Mouse (Mus musculus) myocyte (in vitro differentiated cells): ENCODE measurements around the gene Nav3. TPM values are rescaled to one million over a fixed set of nuclear protein-coding genes. Genes with fewer than 3 reads are reported as not detected.

Experiments
- H3K27me3 ChIP-seq: one replicate; pipeline ENCODE4 v1.6.1; 2011; ENCODE audit not compliant: control insufficient read depth, insufficient read depth, insufficient read length
- H3K36me3 ChIP-seq: one replicate; pipeline ENCODE4 v1.6.1; 2011; ENCODE audit not compliant: control insufficient read depth, insufficient read depth
- H3K4me2 ChIP-seq: one replicate; pipeline ENCODE4 v1.6.1; 2011; ENCODE audit warnings: low read depth, control low read depth
- H3K4me3 ChIP-seq: one replicate; pipeline ENCODE4 v1.5.1; 2011; ENCODE audit warnings: mild to moderate bottlenecking, control low read depth, moderate library complexity
- H3K79me2 ChIP-seq: one replicate; pipeline ENCODE4 v1.6.1; 2011; ENCODE audit not compliant: control insufficient read depth, insufficient read depth
- H3ac ChIP-seq: one replicate; pipeline ENCODE4 v1.6.1; 2011; ENCODE audit not compliant: control insufficient read depth, insufficient read length
- CEBPB ChIP-seq: IDR thresholded peaks from 2 replicates; pipeline ENCODE4 v1.6.1; 2011; ENCODE audit warnings: mild to moderate bottlenecking, moderate library complexity; ENCODE audit not compliant: poor library complexity, insufficient read depth, severe bottlenecking
- E2F4 ChIP-seq: IDR thresholded peaks from one replicate; pipeline ENCODE4 v1.6.1; 2011; ENCODE audit warnings: mild to moderate bottlenecking, control low read depth, moderate library complexity; ENCODE audit not compliant: insufficient read depth
- MAX ChIP-seq: IDR thresholded peaks from one replicate; pipeline ENCODE4 v1.6.1; 2011; ENCODE audit warnings: low read depth, mild to moderate bottlenecking, control low read depth
- MYOD1 ChIP-seq, 3 experiments: IDR thresholded peaks; one replicate each; pipeline ENCODE4 v1.6.1; 2011; ENCODE audit warnings: control low read depth in 2 of 3, low read depth in 2 of 3, mild to moderate bottlenecking in 2 of 3, moderate library complexity in 1 of 3; ENCODE audit not compliant: insufficient read length in 2 of 3, control insufficient read depth in 1 of 3
- MYOG ChIP-seq, 3 experiments: IDR thresholded peaks; one replicate each; pipeline ENCODE4 v1.6.1; 2011; ENCODE audit warnings: control low read depth in 2 of 3, low read depth in 2 of 3, mild to moderate bottlenecking in 2 of 3; ENCODE audit not compliant: insufficient read length in 2 of 3, control insufficient read depth in 1 of 3, insufficient read depth in 1 of 3
- POLR2A ChIP-seq: IDR thresholded peaks from one replicate; pipeline ENCODE4 v1.6.1; 2011; ENCODE audit warnings: low read depth, mild to moderate bottlenecking, control low read depth, moderate library complexity; ENCODE audit not compliant: insufficient read length
- POLR2AphosphoS2 ChIP-seq: IDR thresholded peaks from one replicate; pipeline ENCODE4 v1.6.1; 2011; ENCODE audit warnings: low read depth, control low read depth; ENCODE audit not compliant: insufficient read length
- REST ChIP-seq: IDR thresholded peaks from one replicate; pipeline ENCODE4 v1.6.1; 2011; ENCODE audit warnings: mild to moderate bottlenecking, control low read depth, moderate library complexity; ENCODE audit not compliant: insufficient read depth, insufficient read length
- SRF ChIP-seq: IDR thresholded peaks from one replicate; pipeline ENCODE4 v1.6.1; 2011; ENCODE audit warnings: low read depth; ENCODE audit not compliant: control insufficient read depth, insufficient read length
- TCF12 ChIP-seq: IDR thresholded peaks from one replicate; pipeline ENCODE4 v1.6.1; 2011; ENCODE audit warnings: mild to moderate bottlenecking, control low read depth; ENCODE audit not compliant: poor library complexity, insufficient read depth, severe bottlenecking
- TCF3 ChIP-seq: IDR thresholded peaks from one replicate; pipeline ENCODE4 v1.6.1; 2011; ENCODE audit warnings: low read depth, control low read depth; ENCODE audit not compliant: insufficient read length
- USF1 ChIP-seq: IDR thresholded peaks from one replicate; pipeline ENCODE4 v1.6.1; 2011; ENCODE audit warnings: low read depth, mild to moderate bottlenecking, control low read depth, moderate library complexity
- polyA plus RNA-seq: library from polyadenylated mRNA; unstranded; fragments of >200 nt; fragmentation: generic; extraction: Trizol; gene quantifications from one replicate; pipeline ENCODE4 v1.2.1, GENCODE M21; 2012; ENCODE audit warnings: missing spikeins

Gene Nav3
- polyA plus RNA-seq, 1 experiment: 2.9 TPM

DNA sequence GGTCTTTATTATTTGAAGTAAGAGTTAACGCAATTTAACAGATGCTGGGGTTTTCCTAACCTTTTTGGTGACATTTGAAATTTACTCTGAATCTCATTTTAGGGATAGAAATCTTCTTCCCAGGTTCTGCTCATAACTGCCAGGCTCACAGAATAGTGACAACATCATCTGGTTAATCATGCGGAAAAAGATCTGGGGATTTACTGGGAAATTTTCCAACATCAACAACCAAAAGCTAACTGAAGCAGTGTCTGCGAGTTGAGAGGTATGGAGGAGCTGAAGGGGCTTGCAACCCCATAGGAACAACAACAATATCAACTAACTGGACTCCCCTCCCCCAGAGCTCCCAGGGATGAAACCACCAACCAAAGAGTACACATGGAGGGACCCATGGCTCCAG lies 505.7 kb downstream of the Nav3 start:
- Histone ChIP-seq H3K4me2 (no peak overlapping the region), H3K36me3 (no peaks in the 10 kb centered on the region), H3K27me3 (no peaks in the 10 kb centered on the region), H3ac (no peak overlapping the region), H3K79me2 (no peaks in the 10 kb centered on the region), H3K4me3 (no peak overlapping the region)
- no peak for TF ChIP-seq E2F4
- TF ChIP-seq POLR2A: no peak
- TF ChIP-seq MYOD1 (IDR thresholded peaks at IDR 0.05; ENCODE audit: control insufficient read depth in 1 of 3, insufficient read length in 2 of 3, low read depth in 2 of 3): no peak
- no peak for TF ChIP-seq CEBPB
- TF ChIP-seq SRF: no peak
- TF ChIP-seq USF1: no peak
- no peak for TF ChIP-seq REST
- TF ChIP-seq TCF12: no peak
- no peak for TF ChIP-seq TCF3
- no peak for TF ChIP-seq MAX
- TF ChIP-seq POLR2AphosphoS2: no peak
- TF ChIP-seq MYOG (IDR thresholded peaks at IDR 0.05; ENCODE audit: control insufficient read depth in 1 of 3, insufficient read depth in 1 of 3, insufficient read length in 2 of 3, low read depth in 2 of 3): no peak

DNA sequence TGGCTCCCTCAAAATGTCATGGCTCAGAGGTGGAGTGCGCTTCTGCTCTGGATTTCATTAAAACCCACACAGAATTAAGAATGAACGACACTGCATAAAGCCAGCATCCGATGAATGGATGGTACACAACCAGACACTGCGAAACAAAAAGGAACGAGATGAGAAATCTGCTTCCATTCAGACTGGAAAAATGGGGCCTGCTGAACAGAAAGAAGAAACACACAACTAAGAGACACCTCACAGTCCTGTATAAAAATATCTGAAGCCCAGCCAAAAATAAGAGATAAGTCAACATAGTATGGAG lies 526.7 kb downstream of the Nav3 start:
- Histone ChIP-seq H3K27me3 (no peaks in the 10 kb centered on the region), H3K4me3 (no peak overlapping the region), H3ac (no peak overlapping the region), H3K4me2 (no peak overlapping the region), H3K79me2 (no peaks in the 10 kb centered on the region), H3K36me3 (no peaks in the 10 kb centered on the region)
- no peak for TF ChIP-seq TCF3
- no peak for TF ChIP-seq USF1
- no peak for TF ChIP-seq MAX
- TF ChIP-seq REST: no peak
- no peak for TF ChIP-seq POLR2AphosphoS2
- no peak for TF ChIP-seq CEBPB
- no peak for TF ChIP-seq E2F4
- no peak for TF ChIP-seq MYOD1 (IDR thresholded peaks at IDR 0.05; ENCODE audit: control insufficient read depth in 1 of 3, insufficient read length in 2 of 3, low read depth in 2 of 3)
- TF ChIP-seq SRF: no peak
- no peak for TF ChIP-seq MYOG (IDR thresholded peaks at IDR 0.05; ENCODE audit: control insufficient read depth in 1 of 3, insufficient read depth in 1 of 3, insufficient read length in 2 of 3, low read depth in 2 of 3)
- no peak for TF ChIP-seq POLR2A
- TF ChIP-seq TCF12: no peak

DNA sequence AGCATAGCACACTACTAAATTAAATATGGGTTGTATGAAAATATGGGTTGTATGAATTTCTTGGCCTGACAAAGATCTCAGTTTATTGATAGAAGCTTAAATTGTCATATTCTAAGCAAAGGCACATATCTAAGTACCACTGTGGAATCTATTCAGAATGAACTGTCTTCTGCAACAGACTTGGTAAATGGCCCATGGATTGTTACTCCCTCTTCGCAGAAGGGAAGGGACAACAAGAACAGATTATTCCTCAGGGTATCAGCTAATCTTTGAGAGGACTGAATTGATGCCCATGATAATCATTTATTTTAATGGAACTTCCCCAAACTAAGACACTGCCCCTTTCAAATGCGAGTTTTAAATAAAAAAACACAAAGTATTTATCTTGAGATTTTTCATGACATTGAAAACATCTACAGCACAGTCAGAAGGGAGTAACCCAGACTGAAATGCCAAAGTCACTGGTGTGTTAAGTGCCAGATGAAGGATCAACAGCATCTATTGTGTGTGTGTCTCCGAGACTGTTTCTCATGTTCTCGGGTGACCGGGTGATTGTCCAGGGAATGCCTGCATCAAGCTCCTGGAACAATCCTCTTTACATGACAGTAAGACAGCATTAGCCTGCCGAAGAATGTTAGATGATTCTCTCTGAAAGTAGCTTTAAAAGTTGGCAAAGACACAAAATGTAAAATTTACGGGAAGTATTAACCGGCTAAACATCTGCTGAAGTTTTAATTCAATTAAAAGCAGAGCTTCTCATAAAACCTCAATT lies 527.3 kb downstream of the Nav3 start:
- H3K27me3 ChIP-seq: no peaks in the 10 kb centered on the region
- no peaks in the 10 kb centered on the region for H3K79me2 ChIP-seq
- no peak overlapping the region for H3K4me2 ChIP-seq
- TF ChIP-seq MAX (no peak), MYOD1 (IDR thresholded peaks at IDR 0.05; ENCODE audit: control insufficient read depth in 1 of 3, insufficient read length in 2 of 3, low read depth in 2 of 3) (no peak), USF1 (no peak), SRF (no peak), POLR2AphosphoS2 (no peak), E2F4 (no peak), CEBPB (no peak), TCF12 (no peak), REST (no peak), MYOG (IDR thresholded peaks at IDR 0.05; ENCODE audit: control insufficient read depth in 1 of 3, insufficient read depth in 1 of 3, insufficient read length in 2 of 3, low read depth in 2 of 3) (no peak)
- H3K4me3 ChIP-seq: no peak overlapping the region
- no peaks in the 10 kb centered on the region for H3K36me3 ChIP-seq
- H3ac ChIP-seq: no peak overlapping the region

DNA sequence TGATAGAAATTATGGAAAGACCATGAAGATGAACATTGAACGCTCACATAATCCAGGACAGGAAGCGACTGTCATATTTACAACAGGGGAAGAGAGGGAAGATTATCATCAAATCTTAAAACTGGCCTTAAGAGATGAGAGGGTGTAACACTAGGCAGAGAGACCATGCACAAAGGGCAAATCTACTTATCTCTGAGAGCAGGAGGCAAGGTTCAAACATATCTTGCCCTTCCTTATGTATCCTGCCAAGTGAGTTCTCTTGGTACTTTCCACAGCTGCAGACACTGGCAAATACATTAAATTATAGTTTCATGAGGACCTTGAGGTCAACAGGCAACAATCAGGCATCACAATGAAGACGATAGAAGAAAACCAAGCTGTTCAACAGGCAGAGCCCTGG lies 529.9 kb downstream of the Nav3 start:
- H3K27me3 ChIP-seq: no peaks in the 10 kb centered on the region
- H3K4me3 ChIP-seq: no peak overlapping the region
- H3K36me3 ChIP-seq: no peaks in the 10 kb centered on the region
- no peak overlapping the region for H3ac ChIP-seq
- H3K79me2 ChIP-seq: no peaks in the 10 kb centered on the region
- no peak for TF ChIP-seq E2F4
- TF ChIP-seq SRF: no peak
- TF ChIP-seq TCF12: no peak
- no peak overlapping the region for H3K4me2 ChIP-seq

DNA sequence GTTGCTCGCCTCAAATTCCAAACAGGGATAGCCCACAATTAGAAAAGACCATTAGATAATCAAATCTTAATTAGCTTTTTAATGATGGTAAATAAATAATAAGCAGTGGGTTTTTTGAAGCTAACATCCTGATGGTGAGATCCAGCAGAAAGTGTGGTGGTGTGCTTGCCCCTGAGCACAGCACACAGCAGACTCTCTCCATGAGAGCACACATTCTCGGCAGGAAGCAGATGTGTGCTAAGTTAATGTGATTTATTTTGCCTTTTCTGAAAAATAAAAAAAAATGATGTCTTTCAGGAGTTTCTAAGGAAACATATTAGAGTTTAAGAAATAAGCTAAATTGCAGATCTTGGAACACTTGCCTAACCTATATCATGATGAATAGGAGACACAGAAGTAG lies 531.9 kb downstream of the Nav3 start:
- Histone ChIP-seq H3K4me3 (no peak overlapping the region), H3K4me2 (no peak overlapping the region), H3ac (no peak overlapping the region), H3K27me3 (no peaks in the 10 kb centered on the region), H3K36me3 (no peaks in the 10 kb centered on the region), H3K79me2 (no peaks in the 10 kb centered on the region)
- TF ChIP-seq E2F4 (no peak), POLR2A (no peak), USF1 (no peak), TCF12 (no peak), MAX (no peak), SRF (no peak), MYOG (IDR thresholded peaks at IDR 0.05; ENCODE audit: control insufficient read depth in 1 of 3, insufficient read depth in 1 of 3, insufficient read length in 2 of 3, low read depth in 2 of 3) (no peak), REST (no peak), TCF3 (no peak), CEBPB (no peak), POLR2AphosphoS2 (no peak), MYOD1 (IDR thresholded peaks at IDR 0.05; ENCODE audit: control insufficient read depth in 1 of 3, insufficient read length in 2 of 3, low read depth in 2 of 3) (no peak)
